Mouse (Mus musculus): ENCODE data around the gene Rgmb.

Gene Rgmb

DNA sequence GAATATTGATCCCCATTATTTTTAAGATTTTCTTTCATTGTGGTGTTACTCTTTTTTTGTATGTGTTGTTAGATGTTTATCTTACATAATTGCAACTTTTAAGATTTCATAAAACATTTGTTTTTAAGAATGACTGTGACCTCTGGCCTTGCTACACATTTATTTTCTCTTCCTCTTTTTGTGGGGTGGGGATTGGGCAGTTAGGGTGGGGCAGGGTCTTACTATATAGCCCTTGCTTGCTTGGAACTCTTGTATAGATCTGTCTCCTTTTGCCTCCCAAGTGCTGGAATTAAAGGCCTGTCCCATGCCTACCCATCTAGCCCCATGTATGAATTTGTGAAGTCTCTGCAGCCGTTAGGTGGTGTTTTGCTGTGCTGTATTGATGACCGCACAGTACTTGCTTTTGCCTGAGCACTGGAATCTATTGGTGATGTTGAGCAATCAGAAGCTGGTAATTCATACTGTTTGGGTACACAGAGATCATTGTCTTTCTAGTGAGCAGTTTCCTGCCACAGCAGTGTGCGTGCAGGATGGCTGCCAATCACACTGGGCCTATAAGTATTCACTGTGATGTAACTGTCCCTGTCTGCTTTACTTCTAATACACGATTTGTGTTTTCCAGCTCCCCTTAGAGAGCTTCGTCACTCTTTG, 56.1 kb downstream of the Rgmb start:
- DNase-seq (ENCODE audit: low spot score) = no peak

DNA sequence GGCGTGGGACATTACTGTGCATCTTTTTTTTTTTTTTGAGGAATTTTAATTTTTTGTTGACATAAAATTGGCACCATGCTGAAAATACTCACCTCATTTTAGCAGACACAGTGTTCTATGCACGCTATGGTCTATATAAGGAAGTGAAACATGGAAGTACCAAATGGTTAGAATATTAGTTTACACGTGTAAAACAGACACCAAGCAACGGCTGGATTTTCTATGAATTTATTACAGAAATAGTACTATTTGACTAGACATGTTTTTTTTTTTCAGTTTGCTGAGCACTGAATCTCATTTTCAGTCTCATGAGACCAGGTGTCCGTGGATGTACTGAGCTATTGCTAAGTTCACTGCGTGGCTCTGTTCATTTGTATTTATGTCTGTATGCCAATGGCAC, 56.9 kb downstream of the Rgmb start:
- no peak for DNase-seq (ENCODE audit: low spot score)

DNA sequence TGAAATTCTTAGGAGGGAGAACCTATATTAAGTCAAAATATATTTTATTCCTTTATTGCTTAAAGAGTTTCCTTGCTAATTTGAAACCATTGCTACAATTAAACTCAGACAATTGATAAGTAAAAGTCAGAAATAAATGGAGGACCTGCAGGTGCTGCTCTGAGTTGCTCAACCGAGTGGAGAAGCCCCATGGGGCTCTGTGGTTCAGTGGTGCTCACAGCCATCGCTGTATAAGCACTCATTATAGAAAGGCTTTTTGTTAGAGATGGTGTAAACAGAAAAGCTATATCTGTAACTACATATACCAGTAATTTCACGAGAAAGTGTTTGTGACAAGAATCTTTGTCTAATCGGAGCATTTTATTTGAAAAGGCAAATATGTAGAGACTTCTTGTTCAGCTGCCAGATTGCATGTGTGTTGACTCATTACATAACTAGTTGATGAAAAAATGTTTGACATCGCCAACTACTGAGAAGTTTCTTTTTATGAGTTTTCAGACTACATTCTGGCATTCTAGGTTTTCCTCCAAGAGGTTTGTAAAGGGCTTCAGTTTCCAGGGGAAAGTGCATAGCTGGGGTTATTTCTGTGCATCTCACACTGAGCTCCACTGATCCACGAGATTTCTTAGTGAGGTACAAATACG, 61.6 kb downstream of the Rgmb start:
- no peak for DNase-seq (ENCODE audit: low spot score)

DNA sequence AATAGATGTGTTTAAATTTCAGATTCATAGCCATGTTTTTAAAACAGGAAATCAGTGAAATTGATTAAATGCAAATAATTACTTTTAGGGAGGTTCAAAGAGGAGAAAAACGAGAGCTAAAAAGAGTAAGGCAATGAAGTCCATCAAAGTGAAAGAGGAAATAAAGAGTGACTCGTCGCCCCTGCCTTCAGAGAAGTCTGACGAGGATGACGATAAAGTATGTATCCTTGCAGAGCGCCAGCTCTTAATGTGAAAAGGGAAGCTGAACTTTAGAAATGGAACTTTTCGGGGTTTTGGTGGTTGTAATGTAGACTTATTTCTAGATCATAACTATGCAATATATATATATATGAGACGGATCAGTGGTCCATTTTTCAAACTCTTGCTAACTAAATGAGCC, 69.6 kb downstream of the Rgmb start:
- DNase-seq (ENCODE audit: low spot score) = no peak

All from left cerebral cortex, adult 11 months (tissue).